Mouse (Mus musculus) myocyte (in vitro differentiated cells): ENCODE results near the gene Grtp1. TPM values are rescaled to one million over a fixed set of nuclear protein-coding genes. Genes with fewer than 3 reads are reported as not detected.
A peak's percentile ranks its signal among the peaks of the same experiment; 100 is the strongest.

Experiments used
- H3K27me3 ChIP-seq: one replicate; pipeline ENCODE4 v1.6.1; 2011; ENCODE audit not compliant: control insufficient read depth, insufficient read depth, insufficient read length
- H3K36me3 ChIP-seq: one replicate; pipeline ENCODE4 v1.6.1; 2011; ENCODE audit not compliant: control insufficient read depth, insufficient read depth
- H3K4me2 ChIP-seq: one replicate; pipeline ENCODE4 v1.6.1; 2011; ENCODE audit warnings: low read depth, control low read depth
- H3K4me3 ChIP-seq: one replicate; pipeline ENCODE4 v1.5.1; 2011; ENCODE audit warnings: mild to moderate bottlenecking, control low read depth, moderate library complexity
- H3K79me2 ChIP-seq: one replicate; pipeline ENCODE4 v1.6.1; 2011; ENCODE audit not compliant: control insufficient read depth, insufficient read depth
- H3ac ChIP-seq: one replicate; pipeline ENCODE4 v1.6.1; 2011; ENCODE audit not compliant: control insufficient read depth, insufficient read length
- CEBPB ChIP-seq: IDR thresholded peaks from 2 replicates; pipeline ENCODE4 v1.6.1; 2011; ENCODE audit warnings: mild to moderate bottlenecking, moderate library complexity; ENCODE audit not compliant: poor library complexity, insufficient read depth, severe bottlenecking
- E2F4 ChIP-seq: IDR thresholded peaks from one replicate; pipeline ENCODE4 v1.6.1; 2011; ENCODE audit warnings: mild to moderate bottlenecking, control low read depth, moderate library complexity; ENCODE audit not compliant: insufficient read depth
- MAX ChIP-seq: IDR thresholded peaks from one replicate; pipeline ENCODE4 v1.6.1; 2011; ENCODE audit warnings: low read depth, mild to moderate bottlenecking, control low read depth
- MYOD1 ChIP-seq, 3 experiments: IDR thresholded peaks; one replicate each; pipeline ENCODE4 v1.6.1; 2011; ENCODE audit warnings: control low read depth in 2 of 3, low read depth in 2 of 3, mild to moderate bottlenecking in 2 of 3, moderate library complexity in 1 of 3; ENCODE audit not compliant: insufficient read length in 2 of 3, control insufficient read depth in 1 of 3
- MYOG ChIP-seq, 3 experiments: IDR thresholded peaks; one replicate each; pipeline ENCODE4 v1.6.1; 2011; ENCODE audit warnings: control low read depth in 2 of 3, low read depth in 2 of 3, mild to moderate bottlenecking in 2 of 3; ENCODE audit not compliant: insufficient read length in 2 of 3, control insufficient read depth in 1 of 3, insufficient read depth in 1 of 3
- POLR2A ChIP-seq: IDR thresholded peaks from one replicate; pipeline ENCODE4 v1.6.1; 2011; ENCODE audit warnings: low read depth, mild to moderate bottlenecking, control low read depth, moderate library complexity; ENCODE audit not compliant: insufficient read length
- POLR2AphosphoS2 ChIP-seq: IDR thresholded peaks from one replicate; pipeline ENCODE4 v1.6.1; 2011; ENCODE audit warnings: low read depth, control low read depth; ENCODE audit not compliant: insufficient read length
- REST ChIP-seq: IDR thresholded peaks from one replicate; pipeline ENCODE4 v1.6.1; 2011; ENCODE audit warnings: mild to moderate bottlenecking, control low read depth, moderate library complexity; ENCODE audit not compliant: insufficient read depth, insufficient read length
- SRF ChIP-seq: IDR thresholded peaks from one replicate; pipeline ENCODE4 v1.6.1; 2011; ENCODE audit warnings: low read depth; ENCODE audit not compliant: control insufficient read depth, insufficient read length
- TCF12 ChIP-seq: IDR thresholded peaks from one replicate; pipeline ENCODE4 v1.6.1; 2011; ENCODE audit warnings: mild to moderate bottlenecking, control low read depth; ENCODE audit not compliant: poor library complexity, insufficient read depth, severe bottlenecking
- TCF3 ChIP-seq: IDR thresholded peaks from one replicate; pipeline ENCODE4 v1.6.1; 2011; ENCODE audit warnings: low read depth, control low read depth; ENCODE audit not compliant: insufficient read length
- USF1 ChIP-seq: IDR thresholded peaks from one replicate; pipeline ENCODE4 v1.6.1; 2011; ENCODE audit warnings: low read depth, mild to moderate bottlenecking, control low read depth, moderate library complexity
- polyA plus RNA-seq: library from polyadenylated mRNA; unstranded; fragments of >200 nt; fragmentation: generic; extraction: Trizol; gene quantifications from one replicate; pipeline ENCODE4 v1.2.1, GENCODE M21; 2012; ENCODE audit warnings: missing spikeins

Gene Grtp1
- polyA plus RNA-seq, 1 experiment: 34.4 TPM

- Histone ChIP-seq H3ac (peak overlapping the region; percentile 73), H3K4me3 (peak overlapping the region; percentile 81), H3K79me2 (peaks cover 54% of the 10 kb centered on the region), H3K4me2 (peak overlapping the region; percentile 95), H3K36me3 (no peaks in the 10 kb centered on the region), H3K27me3 (no peaks in the 10 kb centered on the region)
- TF ChIP-seq POLR2A (no peak), CEBPB (no peak), MAX (no peak), POLR2AphosphoS2 (no peak), TCF12 (no peak), E2F4 (no peak), MYOG (IDR thresholded peaks at IDR 0.05; ENCODE audit: control insufficient read depth in 1 of 3, insufficient read depth in 1 of 3, insufficient read length in 2 of 3, low read depth in 2 of 3) (no peak), USF1 (no peak), TCF3 (no peak), SRF (no peak), MYOD1 (IDR thresholded peaks at IDR 0.05; ENCODE audit: control insufficient read depth in 1 of 3, insufficient read length in 2 of 3, low read depth in 2 of 3) (no peak)
Measured at GRCm38 (mm10) chr8:13159377-13159881, 41.0 kb downstream of the Grtp1 start.

GRCm38 (mm10) chr8:13158718-13159376, 41.6 kb downstream of the Grtp1 start, which contains the start of gene Lamp1:
Lamp1 (plus strand) TSS chr8:13159161.
- H3K4me3 ChIP-seq: peak within 1 kb of the TSS; percentile 81
- H3K27me3 ChIP-seq: no peaks in the 10 kb centered on the region
- TF ChIP-seq MAX (peak; percentile 68), SRF (no peak), E2F4 (no peak), POLR2A (peak; percentile 73), USF1 (peak; percentile 99), MYOG (IDR thresholded peaks at IDR 0.05; ENCODE audit: control insufficient read depth in 1 of 3, insufficient read depth in 1 of 3, insufficient read length in 2 of 3, low read depth in 2 of 3) (peak in 1 of 3 experiments; percentile 67), MYOD1 (IDR thresholded peaks at IDR 0.05; ENCODE audit: control insufficient read depth in 1 of 3, insufficient read length in 2 of 3, low read depth in 2 of 3) (peak in 2 of 3 experiments; percentile 27 to 36), POLR2AphosphoS2 (peak; percentile 70), REST (peak; percentile 30), CEBPB (no peak), TCF3 (no peak), TCF12 (no peak)
- no peaks in the 10 kb centered on the region for H3K36me3 ChIP-seq
- H3ac ChIP-seq: peak within 1 kb of the TSS; percentile 73
- H3K4me2 ChIP-seq: peak within 1 kb of the TSS; percentile 95
- peaks cover 48% of the 10 kb centered on the region for H3K79me2 ChIP-seq

GRCm38 (mm10) chr8:13156327-13157097, 43.9 kb downstream of the Grtp1 start:
- peaks cover 25% of the 10 kb centered on the region for H3K79me2 ChIP-seq
- H3K4me3 ChIP-seq: no peak overlapping the region
- H3K27me3 ChIP-seq: no peaks in the 10 kb centered on the region
- no peaks in the 10 kb centered on the region for H3K36me3 ChIP-seq
- no peak overlapping the region for H3K4me2 ChIP-seq
- TF ChIP-seq TCF3 (no peak), USF1 (no peak), TCF12 (no peak), REST (no peak), POLR2AphosphoS2 (peak; percentile 76), MYOD1 (IDR thresholded peaks at IDR 0.05; ENCODE audit: control insufficient read depth in 1 of 3, insufficient read length in 2 of 3, low read depth in 2 of 3) (no peak), SRF (no peak), MAX (no peak), MYOG (IDR thresholded peaks at IDR 0.05; ENCODE audit: control insufficient read depth in 1 of 3, insufficient read depth in 1 of 3, insufficient read length in 2 of 3, low read depth in 2 of 3) (no peak)
- no peak overlapping the region for H3ac ChIP-seq

GRCm38 (mm10) chr8:13155358-13155757, 45.1 kb downstream of the Grtp1 start:
- H3ac ChIP-seq: no peak overlapping the region

More at GRCm38 (mm10) chr8:13155358-13155757, 45.1 kb downstream of the Grtp1 start:
- Histone ChIP-seq H3K36me3 (no peaks in the 10 kb centered on the region), H3K4me3 (no peak overlapping the region), H3K79me2 (peaks cover 13% of the 10 kb centered on the region), H3K4me2 (no peak overlapping the region), H3K27me3 (no peaks in the 10 kb centered on the region)
- TF ChIP-seq TCF3 (no peak), TCF12 (no peak), MAX (no peak), MYOG (IDR thresholded peaks at IDR 0.05; ENCODE audit: control insufficient read depth in 1 of 3, insufficient read depth in 1 of 3, insufficient read length in 2 of 3, low read depth in 2 of 3) (no peak), POLR2A (no peak), CEBPB (no peak)
